Mouse (Mus musculus) spleen, adult 2 months (tissue): ENCODE measurements at regions not wholly inside any gene's neighbourhood (a gene's known extent, or its start where the extent isn't known, plus 50 kb on each side); places are given as distances from the start of the nearest gene placed in this dataset.

Source experiments
- CTCF ChIP-seq: fragments of 200-500 bp; IDR thresholded peaks from 2 replicates; pipeline ENCODE4 v1.5.1; 2011; ENCODE audit warnings: mild to moderate bottlenecking, inconsistent platforms; ENCODE audit not compliant: insufficient read depth, insufficient read length, insufficient replicate concordance; ENCODE audit errors: extremely low read depth
- POLR2A ChIP-seq: fragments of 200-500 bp; IDR thresholded peaks from 2 replicates; pipeline ENCODE4 v1.6.1; 2011; ENCODE audit warnings: low read depth, low read length, inconsistent platforms

- TF ChIP-seq POLR2A (no peak), CTCF (no peak)
Measured at GRCm38 (mm10) chr8:53930685-53931084, 146.7 kb upstream of the Vegfc start.
